7 mouse cellular contexts compared by ENCODE assay signal in the genomic region with DNA sequence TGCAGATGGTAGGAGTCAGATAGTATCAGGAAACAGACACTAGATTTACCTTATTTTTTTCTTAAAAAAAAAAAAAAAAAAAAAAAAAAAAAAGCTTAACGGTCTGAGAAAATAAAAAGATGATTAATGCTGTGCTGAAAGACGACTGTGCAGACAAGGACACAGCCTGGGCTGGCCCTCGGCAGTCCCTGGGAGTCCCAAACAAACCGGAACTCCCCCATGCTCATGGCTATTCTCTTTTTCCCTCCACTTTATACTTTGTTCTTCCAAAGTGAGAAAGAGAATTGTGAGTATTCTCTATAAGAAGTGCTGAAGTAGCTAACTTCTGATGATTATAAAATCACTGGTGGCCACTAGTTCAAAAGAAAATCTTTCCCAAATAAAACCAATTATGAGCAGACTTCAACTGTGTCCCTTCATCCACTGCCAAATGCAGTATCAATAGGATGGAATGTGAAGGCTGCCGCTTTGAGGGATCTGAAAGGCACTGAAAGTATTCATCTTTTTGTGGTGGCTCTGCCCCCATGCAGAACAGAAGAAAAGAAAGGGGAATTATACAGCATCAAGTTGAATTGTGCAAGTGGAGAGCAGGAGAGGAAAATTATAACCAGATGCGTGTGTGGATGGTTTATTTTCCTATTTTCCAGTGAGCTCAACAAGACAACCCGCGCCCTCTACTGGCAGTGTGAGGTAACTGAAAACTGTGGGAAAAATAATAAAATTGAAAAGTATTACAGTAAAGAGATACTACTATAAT. TPM values are rescaled to one million over a fixed set of nuclear protein-coding genes. Genes with fewer than 3 reads are reported as not detected.
DNase-seq lines count a peak whose midpoint lies in the region; ATAC-seq and TF ChIP-seq lines count a peak whose summit lies in the region.

No protein-coding gene starts in this region.

- peaks cover 8% of the 10 kb centered on the region for H3K4me1 ChIP-seq in heart, embryonic 12.5 days (replicated peaks)
- no peaks in the 10 kb centered on the region for H3K4me1 ChIP-seq in lung, adult 2 months (ENCODE audit: control insufficient read depth, insufficient read depth, low read length)

- WGBS in heart, embryonic 12.5 days = 18% methylated on average over 8 of the region's 8 CpGs
- WGBS in lung, adult 2 months = 11% methylated on average over 8 of the region's 8 CpGs

- no peak overlapping the region for H3K27ac ChIP-seq in heart, embryonic 12.5 days (ENCODE audit: poor library complexity, severe bottlenecking)

- peak; percentile 48 for TF ChIP-seq CTCF in lung, adult 2 months (IDR thresholded peaks at IDR 0.05; ENCODE audit: insufficient read depth, low read length)

- no peak overlapping the region for H3K9ac ChIP-seq in heart, embryonic 12.5 days

- H3K36me3 ChIP-seq in heart, embryonic 12.5 days = no peaks in the 10 kb centered on the region

- H3K4me3 ChIP-seq in heart, embryonic 12.5 days = 0 out of 2 replicates have a peak overlapping the region, but pooled peaks have one; percentile 11
- H3K4me3 ChIP-seq in lung, adult 2 months (replicated peaks; ENCODE audit: extremely low read depth, low read depth, low read length) = no peak overlapping the region

- H3K27me3 ChIP-seq in heart, embryonic 12.5 days (replicated peaks) = no peaks in the 10 kb centered on the region

- peak overlapping the region; percentile 40 for H3K4me2 ChIP-seq in heart, embryonic 12.5 days

- H3K9me3 ChIP-seq in heart, embryonic 12.5 days (replicated peaks) = no peaks in the 10 kb centered on the region

- no peak for TF ChIP-seq POLR2A in lung, adult 2 months (IDR thresholded peaks at IDR 0.05; ENCODE audit: borderline replicate concordance, extremely low read depth, low read depth, low read length)

- no peak for ATAC-seq in heart, embryonic 12.5 days (ENCODE audit: insufficient number of reproducible peaks, low FRiP score)
- peak; percentile 51; the same call in 1 of the 2 replicates for ATAC-seq in neutrophil, adult 5-6 weeks (ENCODE audit: extremely low read depth, insufficient number of reproducible peaks, low FRiP score, poor library complexity, severe bottlenecking)

- peak; percentile 39 for DNase-seq in CD4-positive helper T cell, adult 2 months (ENCODE audit: low read depth, low spot score)
- peak; percentile 94 for DNase-seq in Muller cell, postnatal 12 days (ENCODE audit: inconsistent ontology term)
- DNase-seq in embryo, embryonic 10 days (ENCODE audit: low spot score) = peak; percentile 84
- peak; percentile 67 for DNase-seq in kidney, postnatal 10 days
- peak; percentile 18 for DNase-seq in lung, adult 2 months

RNA-seq across cellular contexts. Expression of a gene that starts 8.5 kb away (rescaled TPM):
- 1.2 and 1.5 TPM in 2 replicates for polyA plus RNA-seq in heart, embryonic 12.5 days (2016; fragmentation: Nextera tagmentation; extraction: Ambion mirVana)
- 0.46 and 1.3 TPM in 2 replicates for polyA plus RNA-seq in lung, adult 2 months (2012; rRNA removed)
- 0.47 TPM in 1 of 2 replicates, not detected in the other for total RNA-seq in neutrophil, adult 5-6 weeks (2017)

RNA-seq across cellular contexts. Expression of a gene that starts 16.0 kb away (rescaled TPM):
- polyA plus RNA-seq in heart, embryonic 12.5 days (2016; fragmentation: Nextera tagmentation; extraction: Ambion mirVana) = 25.4 and 28.2 TPM in 2 replicates
- polyA plus RNA-seq in lung, adult 2 months (2012; rRNA removed) = 6.1 and 7.2 TPM in 2 replicates
- total RNA-seq in neutrophil, adult 5-6 weeks (2017) = 44.8 and 78.7 TPM in 2 replicates

Comparison
In these comparisons a context has a peak if more than half of its experiments do, and no peak if none do; other contexts are left out.
1. DNase-seq: peak in every context shown above with its lines; median percentile 94 in Muller cell, postnatal 12 days; 84 in embryo, embryonic 10 days; 67 in kidney, postnatal 10 days; 39 in CD4-positive helper T cell, adult 2 months; 18 in lung, adult 2 months.